Mouse (Mus musculus): ENCODE results near the gene Smg9. TPM values are rescaled to one million over a fixed set of nuclear protein-coding genes. Genes with fewer than 3 reads are reported as not detected.
A peak's percentile ranks its signal among the peaks of the same experiment; 100 is the strongest.

Smg9 gene
- polyA plus RNA-seq (2016; fragmentation: Nextera tagmentation; extraction: Ambion mirVana): 29.0 and 34.1 TPM in 2 replicates

DNA sequence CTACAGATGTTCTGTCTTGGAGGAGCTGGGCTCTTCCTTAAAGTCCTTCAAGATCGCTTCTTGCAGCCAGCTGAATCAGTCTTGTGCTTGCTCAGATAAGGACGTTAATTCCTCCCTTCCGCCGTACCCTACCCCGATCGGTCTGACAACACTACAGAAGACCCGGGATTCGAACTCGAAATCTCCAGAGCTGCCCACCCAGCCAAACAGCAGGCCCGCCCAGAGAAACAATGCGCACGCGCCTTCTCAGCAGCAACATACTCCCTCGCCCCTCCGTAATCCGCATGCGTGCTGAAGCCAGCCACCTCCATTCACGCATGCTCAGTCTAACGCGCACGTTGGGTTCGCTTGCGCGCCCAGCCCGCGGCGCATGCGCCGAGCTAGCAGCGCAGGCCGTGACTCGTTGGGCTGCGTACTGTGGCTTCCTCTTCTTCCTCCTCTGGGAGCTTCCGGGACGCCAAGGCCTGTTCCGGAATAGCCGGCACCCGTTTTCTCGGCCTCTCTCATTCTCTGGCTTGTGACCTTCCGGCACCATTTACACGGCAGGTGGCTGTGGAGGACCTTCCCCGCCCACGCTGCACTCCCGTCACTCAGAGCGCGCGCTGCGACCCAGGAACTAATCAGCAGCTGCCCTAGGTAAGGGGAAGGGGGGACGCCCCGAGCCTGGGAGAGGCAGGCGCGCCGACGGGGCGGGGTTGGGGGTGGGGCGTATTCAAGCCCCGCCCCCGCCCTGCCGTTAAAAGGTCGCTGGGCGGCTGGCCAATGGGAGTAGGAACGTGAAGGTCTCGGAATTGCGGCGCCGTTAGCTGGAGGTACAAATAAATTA, at the start of gene Smg9:
Smg9 (plus strand) TSS at position 364 of the 826 bp plus-strand sequence.
- peaks cover 20% of the 10 kb centered on the region for H3K4me1 ChIP-seq
- H3K36me3 ChIP-seq: peaks cover 36% of the 10 kb centered on the region
- peak within 1 kb of the TSS; percentile 93 for H3K27ac ChIP-seq (replicated peaks)
- peak within 1 kb of the TSS; percentile 66 for H3K4me3 ChIP-seq
- peaks cover 10% of the 10 kb centered on the region for H3K9me3 ChIP-seq (replicated peaks)
- WGBS: 2% methylated on average over 66 of the region's 66 CpGs
- H3K27me3 ChIP-seq (ENCODE audit: low read depth, poor library complexity, severe bottlenecking): no peaks in the 10 kb centered on the region
- peak; percentile 99 for DNase-seq (ENCODE audit: low spot score)

GRCm38 (mm10) chr7:24355646-24356045, 43.8 kb upstream of the Smg9 start:
- H3K4me1 ChIP-seq: no peaks in the 10 kb centered on the region
- H3K9me3 ChIP-seq (replicated peaks): peaks cover 21% of the 10 kb centered on the region
- no peaks in the 10 kb centered on the region for H3K27me3 ChIP-seq (ENCODE audit: low read depth, poor library complexity, severe bottlenecking)
- no peak for DNase-seq (ENCODE audit: low spot score)
- WGBS: 85% methylated on average over 6 of the region's 6 CpGs
- H3K36me3 ChIP-seq: no peaks in the 10 kb centered on the region
- H3K27ac ChIP-seq (replicated peaks): no peak overlapping the region
- H3K4me3 ChIP-seq: no peak overlapping the region

DNA sequence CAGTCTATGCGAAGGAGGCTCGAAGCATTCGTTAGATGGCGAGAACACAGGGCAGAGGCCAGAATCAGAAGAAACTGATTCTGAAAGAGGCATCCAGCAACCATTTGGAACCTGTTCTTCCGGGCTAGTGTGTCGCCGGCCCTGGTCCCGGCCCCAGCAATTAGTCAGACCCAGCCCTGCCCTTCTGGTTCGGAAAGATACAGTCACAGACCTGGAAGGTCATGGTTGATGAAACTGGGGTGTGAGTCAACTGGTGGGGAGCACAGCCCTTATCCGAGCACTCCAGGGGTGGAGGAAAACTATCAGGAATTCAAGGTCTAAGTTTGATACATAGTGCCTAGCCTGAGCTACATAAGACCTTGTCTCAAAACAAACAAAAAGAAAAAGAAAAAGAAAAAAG, 43.3 kb upstream of the Smg9 start:
- Histone ChIP-seq H3K27me3 (ENCODE audit: low read depth, poor library complexity, severe bottlenecking) (no peaks in the 10 kb centered on the region), H3K9me3 (replicated peaks) (peaks cover 26% of the 10 kb centered on the region), H3K4me3 (no peak overlapping the region), H3K36me3 (no peaks in the 10 kb centered on the region), H3K4me1 (no peaks in the 10 kb centered on the region), H3K27ac (replicated peaks) (no peak overlapping the region)
- WGBS: 85% methylated on average over 10 of the region's 10 CpGs
- no peak for DNase-seq (ENCODE audit: low spot score)

DNA sequence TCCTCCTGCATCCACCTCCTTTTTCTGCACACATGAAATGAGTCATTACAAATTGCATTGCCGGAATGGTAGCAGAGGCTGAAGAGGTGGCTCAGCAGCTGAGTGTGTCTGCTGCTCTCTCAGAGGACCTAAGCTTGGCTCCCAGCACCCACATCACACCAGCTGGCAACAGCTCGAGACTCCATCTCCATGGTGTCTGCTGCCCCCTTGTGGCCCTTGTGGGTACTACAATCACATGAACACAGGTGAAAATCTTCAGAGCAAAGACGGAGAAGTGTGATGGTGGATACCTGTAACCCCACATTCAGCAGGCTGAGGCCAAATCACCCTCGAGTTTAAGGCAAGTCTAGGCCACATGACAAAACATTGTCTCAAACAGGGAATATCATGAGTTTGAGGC, 41.5 kb upstream of the Smg9 start:
- DNase-seq (ENCODE audit: low spot score): no peak
- WGBS: 58% methylated on average over 4 of the region's 4 CpGs
- H3K4me3 ChIP-seq: no peak overlapping the region
- no peaks in the 10 kb centered on the region for H3K36me3 ChIP-seq
- no peaks in the 10 kb centered on the region for H3K27me3 ChIP-seq (ENCODE audit: low read depth, poor library complexity, severe bottlenecking)
- H3K27ac ChIP-seq (replicated peaks): no peak overlapping the region
- H3K9me3 ChIP-seq (replicated peaks): peaks cover 21% of the 10 kb centered on the region
- no peaks in the 10 kb centered on the region for H3K4me1 ChIP-seq

DNA sequence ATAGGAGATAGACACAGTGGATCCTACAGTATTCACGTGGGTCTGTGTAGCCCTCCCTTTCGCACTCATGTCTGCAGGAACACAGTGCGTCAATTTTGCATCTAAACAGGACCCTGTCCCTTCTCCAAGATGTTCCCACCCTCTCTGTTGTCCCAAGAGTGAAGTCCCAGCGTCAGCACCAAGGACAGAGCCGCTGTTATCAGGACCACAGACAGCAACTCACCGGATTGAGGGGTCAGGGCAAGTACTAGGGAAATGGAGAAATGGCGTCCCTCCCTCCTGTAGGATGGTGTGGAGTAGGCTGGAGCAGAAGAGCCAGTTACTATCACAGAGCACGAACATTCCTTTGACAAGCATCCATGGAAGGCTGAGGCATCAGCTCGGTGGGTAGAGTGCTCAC, 40.1 kb upstream of the Smg9 start:
- peaks cover 18% of the 10 kb centered on the region for H3K9me3 ChIP-seq (replicated peaks)
- no peaks in the 10 kb centered on the region for H3K4me1 ChIP-seq
- H3K27ac ChIP-seq (replicated peaks): no peak overlapping the region
- H3K36me3 ChIP-seq: no peaks in the 10 kb centered on the region
- no peaks in the 10 kb centered on the region for H3K27me3 ChIP-seq (ENCODE audit: low read depth, poor library complexity, severe bottlenecking)
- no peak overlapping the region for H3K4me3 ChIP-seq
- WGBS: 29% methylated on average over 9 of the region's 9 CpGs
- no peak for DNase-seq (ENCODE audit: low spot score)

DNA sequence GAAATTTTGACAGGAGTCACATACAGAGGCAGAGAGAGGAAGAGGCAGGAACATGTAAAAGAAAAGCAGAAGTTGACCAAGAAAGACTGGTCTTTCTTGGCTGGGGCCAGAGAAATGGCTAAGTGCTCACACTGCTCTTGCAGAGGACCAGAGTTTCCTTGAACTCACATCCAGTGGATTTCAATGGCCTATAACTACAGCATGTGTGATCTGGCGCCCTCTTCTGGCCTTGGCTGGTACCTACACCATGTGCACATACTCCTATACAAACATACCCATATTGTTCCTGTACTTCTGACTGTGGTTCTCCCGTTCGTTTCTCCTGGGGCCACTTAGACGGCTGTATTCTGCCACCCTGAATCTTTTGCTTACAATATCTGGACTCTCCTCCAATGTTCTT, 38.4 kb upstream of the Smg9 start:
- Histone ChIP-seq H3K27me3 (ENCODE audit: low read depth, poor library complexity, severe bottlenecking) (no peaks in the 10 kb centered on the region), H3K36me3 (no peaks in the 10 kb centered on the region), H3K9me3 (replicated peaks) (peaks cover 18% of the 10 kb centered on the region), H3K27ac (replicated peaks) (no peak overlapping the region), H3K4me1 (no peaks in the 10 kb centered on the region; the same call in 1 of the 2 replicates), H3K4me3 (no peak overlapping the region)
- DNase-seq (ENCODE audit: low spot score): no peak
- 66% methylated on average over 4 of the region's 4 CpGs for WGBS

GRCm38 (mm10) chr7:24363228-24363627, 36.2 kb upstream of the Smg9 start:
- H3K27me3 ChIP-seq (ENCODE audit: low read depth, poor library complexity, severe bottlenecking): no peaks in the 10 kb centered on the region
- WGBS: 23% methylated on average over 7 of the region's 7 CpGs
- peak; percentile 36 for DNase-seq (ENCODE audit: low spot score)
- H3K4me3 ChIP-seq: no peak overlapping the region
- H3K27ac ChIP-seq (replicated peaks): no peak overlapping the region
- H3K9me3 ChIP-seq (replicated peaks): peaks cover 7% of the 10 kb centered on the region; the same call in 1 of the 2 replicates
- no peaks in the 10 kb centered on the region for H3K36me3 ChIP-seq
- H3K4me1 ChIP-seq: no peaks in the 10 kb centered on the region; the same call in 1 of the 2 replicates

- Histone ChIP-seq H3K4me1 (no peaks in the 10 kb centered on the region; the same call in 1 of the 2 replicates), H3K9me3 (replicated peaks) (0 out of 2 replicates have a peak, but pooled peaks cover 7% of the 10 kb centered on the region), H3K27ac (replicated peaks) (peak overlapping the region; percentile 46; the same call in 1 of the 2 replicates), H3K4me3 (no peak overlapping the region), H3K27me3 (ENCODE audit: low read depth, poor library complexity, severe bottlenecking) (no peaks in the 10 kb centered on the region), H3K36me3 (no peaks in the 10 kb centered on the region)
- 24% methylated on average over 10 of the region's 10 CpGs for WGBS
- DNase-seq (ENCODE audit: low spot score): peak; percentile 83
These were observed 34.6 kb upstream of the Smg9 start for GRCm38 (mm10) chr7:24364827-24365226.

GRCm38 (mm10) chr7:24365258-24366014, 34.0 kb upstream of the Smg9 start:
- H3K9me3 ChIP-seq (replicated peaks): 0 out of 2 replicates have a peak, but pooled peaks cover 7% of the 10 kb centered on the region
- H3K27me3 ChIP-seq (ENCODE audit: low read depth, poor library complexity, severe bottlenecking): no peaks in the 10 kb centered on the region
- no peaks in the 10 kb centered on the region for H3K36me3 ChIP-seq
- H3K4me1 ChIP-seq: no peaks in the 10 kb centered on the region; the same call in 1 of the 2 replicates
- no peak for DNase-seq (ENCODE audit: low spot score)
- WGBS: 84% methylated on average over 5 of the region's 5 CpGs
- H3K4me3 ChIP-seq: no peak overlapping the region
- H3K27ac ChIP-seq (replicated peaks): peak overlapping the region; percentile 46; the same call in 1 of the 2 replicates

DNA sequence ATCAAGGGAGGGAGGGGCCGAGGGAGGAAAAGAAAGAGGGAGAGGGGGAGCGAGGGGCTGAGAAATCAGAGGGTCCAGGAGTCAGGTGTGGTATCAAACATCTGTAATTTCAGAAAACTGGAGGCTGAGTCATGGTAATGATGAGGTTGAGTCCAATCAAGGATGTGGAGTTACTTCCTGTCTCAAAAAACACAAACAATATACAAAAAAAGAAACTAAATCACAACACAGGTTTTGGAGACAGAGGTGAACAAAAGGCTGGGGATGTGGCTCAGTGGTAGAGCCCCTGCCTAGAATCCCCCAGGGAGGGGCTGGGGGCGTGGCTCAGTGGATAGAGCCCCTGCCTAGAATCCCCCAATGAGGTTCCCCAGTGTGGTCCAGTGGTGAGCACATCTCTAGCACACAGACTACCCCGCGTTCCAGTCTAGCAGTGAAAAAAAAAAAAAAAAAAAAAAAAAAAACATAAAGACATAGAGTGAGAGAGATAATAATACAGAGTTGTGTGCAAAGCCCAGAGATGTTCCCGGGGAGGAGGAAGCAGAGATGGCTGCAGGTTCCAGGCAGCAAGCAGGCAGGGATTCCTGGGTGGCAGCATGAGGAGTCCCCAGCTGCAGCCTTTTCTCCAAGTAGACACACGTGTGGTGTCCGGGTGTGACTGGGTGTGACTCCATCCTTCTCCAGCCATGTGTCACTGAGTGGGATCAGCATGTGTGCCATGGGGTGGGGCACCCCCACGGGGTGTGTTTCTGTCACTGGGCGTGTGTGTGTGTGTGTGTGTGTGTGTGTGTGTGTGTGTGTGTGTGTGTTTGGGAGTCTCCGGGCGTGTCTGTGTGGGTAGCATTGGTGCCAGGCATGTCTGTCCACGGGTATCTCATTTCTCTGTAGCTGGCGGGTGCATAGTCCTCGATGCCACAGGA, 32.4 kb upstream of the Smg9 start:
- no peaks in the 10 kb centered on the region; the same call in 1 of the 2 replicates for H3K4me1 ChIP-seq
- DNase-seq (ENCODE audit: low spot score): no peak
- H3K27ac ChIP-seq (replicated peaks): no peak overlapping the region
- H3K4me3 ChIP-seq: no peak overlapping the region
- WGBS: 80% methylated on average over 15 of the region's 15 CpGs
- no peaks in the 10 kb centered on the region for H3K27me3 ChIP-seq (ENCODE audit: low read depth, poor library complexity, severe bottlenecking)
- no peaks in the 10 kb centered on the region for H3K36me3 ChIP-seq
- no peaks in the 10 kb centered on the region for H3K9me3 ChIP-seq (replicated peaks)

- H3K9me3 ChIP-seq (replicated peaks): no peaks in the 10 kb centered on the region
- 79% methylated on average over 4 of the region's 4 CpGs for WGBS
- no peak for DNase-seq (ENCODE audit: low spot score)
These were observed 31.2 kb upstream of the Smg9 start for GRCm38 (mm10) chr7:24368226-24368625.

DNA sequence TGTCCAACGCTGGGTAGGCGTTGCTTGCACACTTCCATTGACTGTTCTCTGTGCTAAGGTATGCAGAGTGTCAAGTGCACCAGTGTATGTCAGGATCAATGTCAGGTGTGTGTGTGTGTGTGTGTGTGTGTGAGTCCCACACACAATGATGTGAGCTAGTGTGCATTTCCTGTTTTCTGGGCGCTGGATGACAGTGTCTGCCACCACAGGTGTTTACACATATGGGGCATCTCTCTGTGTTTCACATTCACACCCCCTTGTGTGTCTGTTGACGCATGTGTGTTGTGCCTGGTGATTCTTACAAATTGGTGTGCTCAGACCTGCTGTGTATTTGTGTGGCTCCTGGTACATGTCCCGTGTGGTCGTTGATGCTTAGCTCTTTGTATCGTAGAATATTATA, 30.5 kb upstream of the Smg9 start:
- no peak for DNase-seq (ENCODE audit: low spot score)
- H3K36me3 ChIP-seq: no peaks in the 10 kb centered on the region
- peaks cover 8% of the 10 kb centered on the region for H3K4me1 ChIP-seq
- no peak overlapping the region for H3K27ac ChIP-seq (replicated peaks)
- 89% methylated on average over 7 of the region's 7 CpGs for WGBS
- H3K9me3 ChIP-seq (replicated peaks): no peaks in the 10 kb centered on the region
- no peaks in the 10 kb centered on the region for H3K27me3 ChIP-seq (ENCODE audit: low read depth, poor library complexity, severe bottlenecking)
- no peak overlapping the region for H3K4me3 ChIP-seq

More at GRCm38 (mm10) chr7:24368226-24368625, 31.2 kb upstream of the Smg9 start:
- Histone ChIP-seq H3K36me3 (no peaks in the 10 kb centered on the region), H3K4me1 (peaks cover 1% of the 10 kb centered on the region), H3K4me3 (no peak overlapping the region), H3K27me3 (ENCODE audit: low read depth, poor library complexity, severe bottlenecking) (no peaks in the 10 kb centered on the region), H3K27ac (replicated peaks) (no peak overlapping the region)

Data from midbrain, embryonic 10.5 days (tissue).